Mouse (Mus musculus): Measurements from ENCODE around the gene Olfr655. TPM values are rescaled to one million over a fixed set of nuclear protein-coding genes. Genes with fewer than 3 reads are reported as not detected.

Olfr655 gene
- not detected for total RNA-seq (2021)

DNA sequence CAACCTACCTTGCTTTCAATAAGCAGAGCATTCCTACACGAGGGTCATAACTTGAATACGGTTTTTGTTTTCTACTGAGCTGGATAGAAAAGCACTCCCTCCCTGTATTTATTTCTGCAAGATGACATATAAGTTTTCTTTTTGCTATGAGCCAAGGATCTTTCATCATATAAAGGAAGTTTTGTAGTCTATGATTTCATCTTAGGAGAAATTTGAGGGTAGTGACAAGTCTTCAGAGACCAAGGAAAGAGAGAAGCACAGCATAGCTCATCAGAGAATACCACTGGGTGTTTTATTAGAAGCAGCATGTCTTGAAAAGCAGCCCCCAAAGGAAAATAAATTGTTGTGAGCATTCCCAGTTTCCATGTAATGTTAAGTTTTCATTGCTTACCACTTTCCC, at the start of gene Olfr655:
Gene Olfr655, minus strand, starts transcription at position 101 of the 400 bp plus-strand sequence.
- intact Hi-C loops (cut with DNase I), result no loop called here
- no peak for DNase-seq (ENCODE audit: low spot score)

DNA sequence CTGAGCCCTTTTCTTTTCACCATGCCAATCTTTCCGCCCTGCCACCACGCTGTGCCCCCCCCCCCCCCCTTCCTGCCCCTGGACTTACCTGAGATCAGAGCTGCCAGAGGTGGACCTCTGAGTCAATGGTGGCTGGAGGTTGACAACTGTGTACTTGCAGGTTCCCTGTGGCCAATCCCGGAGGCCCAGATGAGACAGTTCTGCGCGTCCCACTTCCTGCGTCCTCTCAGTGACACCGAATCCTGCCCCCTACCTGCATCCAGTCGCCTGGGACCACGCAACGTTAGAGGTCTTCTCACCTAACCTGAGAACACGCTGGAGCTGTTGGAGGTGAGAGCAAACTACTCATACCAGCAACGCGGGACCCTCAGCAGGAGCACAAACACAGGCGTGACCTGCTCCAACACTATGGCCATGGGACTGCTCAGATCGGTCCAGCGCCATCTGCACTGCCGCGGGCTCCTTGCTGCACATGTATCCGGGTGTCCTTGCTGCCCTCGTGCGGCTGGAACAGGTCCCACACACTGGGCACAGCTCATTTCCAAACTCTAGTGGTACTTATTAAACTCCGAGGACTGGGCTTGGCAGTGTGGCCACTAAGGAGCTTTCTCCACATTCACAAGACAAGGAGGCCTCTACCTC, 45.4 kb upstream of the Olfr655 start, which contains the start of gene Olfr658:
Gene Olfr658, minus strand, starts transcription at position 465 of the 642 bp plus-strand sequence.
- no peak for DNase-seq (ENCODE audit: low spot score)
- intact Hi-C loops (cut with DNase I), result no loop called here

DNA sequence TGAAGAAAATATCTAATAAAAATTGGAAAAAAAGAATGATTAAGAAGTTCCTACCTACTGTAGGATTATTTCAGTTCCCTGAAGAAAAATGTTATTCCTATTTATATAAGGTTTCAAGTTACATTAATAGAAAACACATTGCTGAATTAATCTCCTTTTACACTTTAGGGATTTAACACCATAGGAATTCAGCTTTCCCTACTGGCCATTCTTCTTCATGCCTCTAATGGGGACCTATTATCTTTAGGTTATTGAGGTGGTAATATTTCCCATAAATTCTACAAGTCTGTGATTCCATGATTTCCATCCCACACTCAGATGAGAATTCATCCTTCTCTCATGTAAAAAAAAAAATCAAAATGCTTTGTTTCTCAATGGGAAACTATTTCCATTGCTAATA, 22.9 kb upstream of the Olfr655 start, which contains the start of gene Olfr657:
Gene Olfr657, plus strand, starts transcription at position 301 of the 400 bp plus-strand sequence.
- DNase-seq (ENCODE audit: low spot score), result no peak
- intact Hi-C loops (cut with DNase I), result no loop called here

DNA sequence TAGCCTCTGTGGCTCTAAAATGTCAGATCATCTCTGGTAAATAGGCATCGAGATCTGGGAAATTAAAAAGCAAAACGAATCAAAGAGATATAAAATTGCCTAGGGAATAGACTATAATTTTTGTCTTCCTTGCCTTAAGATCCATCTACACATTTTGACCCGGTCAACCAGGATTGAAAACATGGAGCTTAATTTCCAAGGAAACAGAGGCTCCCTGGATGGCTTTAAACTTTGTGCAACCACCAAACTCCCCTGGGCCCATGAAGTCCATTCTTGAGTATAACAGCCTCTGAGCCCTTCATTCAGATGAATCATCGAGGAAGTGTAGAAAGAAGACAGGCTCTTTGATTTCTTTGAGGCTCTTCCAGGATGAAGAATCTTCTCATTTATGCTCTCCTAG, 12.1 kb upstream of the Olfr655 start, which contains the start of gene Olfr656:
Gene Olfr656, plus strand, starts transcription at position 301 of the 400 bp plus-strand sequence.
- no peak for DNase-seq (ENCODE audit: low spot score)
- intact Hi-C loops (cut with DNase I), result no loop called here

DNA sequence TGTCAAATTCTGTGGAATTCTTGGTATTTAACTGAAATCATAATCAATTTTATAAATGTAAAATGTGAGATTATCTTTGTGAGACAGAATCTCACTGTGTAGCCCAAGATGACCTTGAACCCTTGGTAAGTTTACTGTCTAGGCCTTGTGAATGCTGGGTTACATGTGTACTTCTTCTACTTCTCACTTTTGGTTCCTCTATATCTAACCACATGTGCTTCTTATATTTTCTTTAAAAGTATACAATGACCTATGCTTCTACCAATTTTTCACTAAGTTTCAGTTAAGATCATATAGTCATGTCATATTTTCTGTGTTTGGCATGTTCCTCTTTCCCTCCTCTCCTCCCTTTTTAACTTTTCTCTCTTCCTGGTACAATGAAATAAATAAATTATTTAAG, 3.1 kb upstream of the Olfr655 start:
- intact Hi-C loops (cut with DNase I), result no loop called here
- no peak for DNase-seq (ENCODE audit: low spot score)

DNA sequence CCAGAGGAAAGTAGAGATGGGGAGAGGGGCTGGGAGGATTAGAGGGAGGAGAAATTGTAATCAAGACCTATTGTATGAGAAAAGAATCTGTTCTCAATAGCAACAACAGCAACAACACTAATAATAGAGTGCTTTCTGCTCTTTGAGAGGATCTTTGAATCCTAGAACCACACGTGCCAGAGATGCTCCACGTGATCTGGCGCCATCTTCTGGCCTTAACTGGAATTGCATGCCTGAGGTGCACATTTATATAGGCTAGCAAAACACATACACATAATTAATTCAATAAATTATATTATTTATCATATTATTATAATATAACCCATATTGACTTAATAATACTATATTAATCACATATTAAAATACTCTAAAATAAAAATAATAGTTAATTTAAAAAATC, 1.6 kb upstream of the Olfr655 start:
- intact Hi-C loops (cut with DNase I), result no loop called here
- no peak for DNase-seq (ENCODE audit: low spot score)

DNA sequence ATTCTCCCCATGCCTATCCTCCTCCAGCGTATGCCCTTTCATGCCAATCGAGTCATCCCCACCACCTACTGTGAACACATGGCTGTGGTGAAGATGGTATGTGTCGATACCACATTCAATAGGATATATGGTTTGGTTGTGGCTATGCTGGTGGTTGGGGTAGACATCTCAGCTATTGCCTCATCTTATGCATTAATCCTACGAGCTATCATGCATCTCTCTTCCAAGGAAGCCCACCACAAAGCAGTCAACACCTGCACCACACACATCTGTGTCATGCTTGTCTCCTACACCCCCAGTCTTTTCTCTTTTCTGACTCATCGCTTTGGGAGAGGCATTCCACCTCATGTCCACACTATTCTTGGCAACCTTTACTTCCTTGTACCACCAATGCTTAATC, 13.3 kb downstream of the Olfr655 start:
- no peak for DNase-seq (ENCODE audit: low spot score)
- intact Hi-C loops (cut with DNase I), result no loop called here

DNA sequence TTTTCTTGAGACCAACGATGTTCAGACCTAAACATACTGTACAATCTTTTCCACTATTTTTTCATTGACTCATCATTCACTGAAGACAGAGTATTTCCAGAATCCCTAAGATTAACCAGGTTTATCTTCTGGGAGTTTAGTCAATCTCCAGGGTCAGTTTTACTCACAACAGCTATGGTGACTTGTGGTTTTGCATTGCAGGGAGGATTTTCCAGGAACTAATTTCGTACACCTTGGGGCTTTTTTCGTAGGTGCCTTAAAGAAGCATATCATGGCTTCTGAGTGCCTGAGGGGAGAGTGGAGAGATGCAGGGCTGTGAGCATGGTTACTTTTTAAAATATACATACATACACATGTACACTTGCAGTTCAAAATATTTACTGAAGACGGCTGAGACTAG, 14.9 kb downstream of the Olfr655 start, which contains the start of gene Olfr654:
Gene Olfr654, plus strand, starts transcription at position 301 of the 400 bp plus-strand sequence.
- intact Hi-C loops (cut with DNase I), result no loop called here

DNA sequence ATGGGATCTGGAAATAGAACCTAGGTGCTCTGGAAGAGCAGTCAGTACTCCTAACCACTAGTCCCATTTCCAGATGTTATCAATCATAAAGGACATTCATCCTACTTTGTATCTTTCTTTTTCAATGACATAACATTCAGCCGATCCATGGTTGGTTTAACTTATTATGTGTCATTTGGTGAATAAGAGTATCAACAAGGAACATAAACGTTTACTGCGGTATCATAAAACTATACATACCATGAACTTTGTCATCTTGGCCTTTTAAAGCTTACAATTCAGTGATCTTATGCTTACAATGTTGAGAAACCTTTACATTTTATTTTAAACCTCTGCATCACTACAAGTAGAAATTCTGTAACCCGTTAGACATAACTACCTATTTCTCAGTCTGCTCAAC, 20.1 kb downstream of the Olfr655 start:
- DNase-seq (ENCODE audit: low spot score), result no peak
- intact Hi-C loops (cut with DNase I), result no loop called here

More for the DNA sequence above, 14.9 kb downstream of the Olfr655 start, which contains the start of gene Olfr654:
- DNase-seq (ENCODE audit: low spot score), result no peak

DNA sequence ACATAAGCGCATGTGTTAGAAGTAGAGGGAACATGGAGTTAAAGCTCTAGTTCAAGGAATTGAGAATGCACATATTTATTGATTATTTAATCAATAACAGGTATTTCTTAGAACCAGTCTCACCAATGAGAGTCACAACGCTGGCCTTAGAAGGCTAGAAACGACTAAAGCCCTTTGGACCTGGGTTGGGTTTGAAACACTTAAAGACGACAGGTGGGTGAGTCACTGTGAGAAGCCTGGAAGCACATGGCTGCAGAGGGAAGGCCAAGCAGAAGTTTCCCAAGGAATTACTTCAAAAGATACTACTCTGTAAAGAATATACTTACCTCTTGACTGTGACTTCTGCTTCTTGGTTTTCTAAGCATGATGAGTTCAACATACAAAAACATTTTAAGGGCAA, 20.7 kb downstream of the Olfr655 start:
- DNase-seq (ENCODE audit: low spot score), result no peak
- intact Hi-C loops (cut with DNase I), result no loop called here

DNA sequence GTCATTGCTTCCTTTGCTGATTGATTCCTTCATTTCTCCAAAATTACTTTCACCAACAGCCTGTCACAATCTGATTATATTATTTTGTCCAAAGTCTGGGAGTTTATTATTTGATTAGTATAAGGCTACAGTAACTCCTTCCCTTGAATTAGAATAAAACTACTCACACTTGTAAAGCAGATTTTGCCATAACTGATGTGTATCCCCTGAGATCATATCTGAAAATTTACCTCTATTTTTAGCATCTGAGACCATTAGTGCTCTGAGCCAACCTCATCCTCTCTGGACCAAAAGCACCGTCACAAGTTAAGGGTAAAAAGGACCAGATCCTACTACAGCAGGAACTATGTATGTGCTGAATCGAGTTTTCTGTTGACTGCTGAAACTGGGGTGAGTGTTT, 24.6 kb downstream of the Olfr655 start, which contains the start of gene Olfr653:
Gene Olfr653, plus strand, starts transcription at position 301 of the 400 bp plus-strand sequence.
- intact Hi-C loops (cut with DNase I), result no loop called here
- no peak for DNase-seq (ENCODE audit: low spot score)

DNA sequence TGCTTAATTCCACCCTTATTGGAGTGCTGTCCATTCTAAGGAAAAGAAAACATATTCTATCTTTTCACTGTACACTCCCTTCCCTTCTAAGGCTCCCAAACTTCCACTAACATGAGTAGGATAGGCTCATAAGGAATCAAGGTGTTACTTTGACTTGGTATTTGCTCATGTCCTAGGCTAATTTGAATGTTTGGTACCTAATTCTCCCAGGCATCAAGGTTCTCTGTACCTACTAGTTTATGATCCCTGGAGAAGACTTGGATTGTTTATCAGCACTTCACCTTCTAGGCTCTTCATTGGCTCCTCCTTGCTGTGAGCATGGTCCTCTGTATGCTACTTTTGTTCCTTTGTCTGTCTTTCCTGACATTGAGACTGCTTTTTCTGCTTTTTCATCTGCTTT, 41.0 kb downstream of the Olfr655 start, which contains the start of gene Olfr652:
Gene Olfr652, plus strand, starts transcription at position 301 of the 400 bp plus-strand sequence.
- intact Hi-C loops (cut with DNase I), result no loop called here
- no peak for DNase-seq (ENCODE audit: low spot score)

DNA sequence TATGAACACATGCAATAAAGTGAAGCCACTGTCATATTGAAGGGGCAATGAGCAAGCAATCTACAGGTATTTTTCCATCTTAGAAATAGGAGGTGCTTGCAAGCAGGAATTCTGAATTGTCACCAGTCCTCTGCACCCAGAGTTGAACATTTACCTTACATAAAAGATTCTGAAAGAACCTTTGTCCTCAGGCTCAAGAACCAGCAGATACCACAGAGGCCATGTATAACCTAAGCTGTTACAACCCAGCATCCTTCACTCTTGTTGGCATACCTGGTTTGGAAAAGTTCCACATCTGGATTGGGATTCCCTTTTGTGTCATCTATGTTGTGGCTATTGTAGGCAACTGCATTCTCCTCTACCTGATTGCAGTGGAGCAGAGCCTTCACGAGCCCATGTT, 48.9 kb downstream of the Olfr655 start:
- DNase-seq (ENCODE audit: low spot score), result no peak
- intact Hi-C loops (cut with DNase I), result no loop called here

DNA sequence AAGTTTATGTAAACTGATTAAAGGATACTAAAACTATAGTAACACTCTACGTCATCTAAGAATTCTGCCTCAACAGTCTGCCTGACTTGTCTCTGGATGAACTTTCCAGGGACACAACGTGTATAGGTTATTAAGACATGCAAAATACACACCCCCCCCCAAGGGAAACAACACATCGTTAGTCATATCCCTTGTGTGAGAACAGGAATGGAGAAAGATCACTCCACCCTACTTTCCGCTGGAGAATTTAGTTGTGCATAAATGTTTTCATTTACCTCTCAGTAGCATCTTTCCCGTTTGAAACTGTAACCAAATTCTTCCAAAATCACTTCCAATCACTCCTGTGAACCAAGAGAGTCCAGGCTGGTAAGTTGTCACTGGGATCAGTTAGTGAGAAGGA, 51.7 kb downstream of the Olfr655 start, which contains the start of gene Olfr651:
Gene Olfr651, plus strand, starts transcription at position 301 of the 400 bp plus-strand sequence.
- intact Hi-C loops (cut with DNase I), result no loop called here
- DNase-seq (ENCODE audit: low spot score), result no peak

Other genes with a start within 250 kb of the Olfr655 start
- gene Trim12c, start 248.4 kb downstream of the Olfr655 start, total RNA-seq (2021), result 1 to 10 TPM; 5.0 to 5.2 TPM
- gene Trim30b, start 231.9 kb downstream of the Olfr655 start, total RNA-seq (2021), result not detected
- gene Trim30c, start 200.9 kb downstream of the Olfr655 start, total RNA-seq (2021), result not detected
- gene Trim30a, start 136.6 kb downstream of the Olfr655 start, total RNA-seq (2021), result 1 to 10 TPM; 3.5 to 4.0 TPM
- under 1 TPM; 0.36 to 0.57 TPM for gene Trim30d, start 93.9 kb downstream of the Olfr655 start, total RNA-seq (2021)
- not detected for gene Olfr651, start 51.6 kb downstream of the Olfr655 start, total RNA-seq (2021)
- not detected for gene Olfr652, start 40.9 kb downstream of the Olfr655 start, total RNA-seq (2021)
- not detected for gene Olfr653, start 24.5 kb downstream of the Olfr655 start, total RNA-seq (2021)
- gene Olfr654, start 14.8 kb downstream of the Olfr655 start, total RNA-seq (2021), result not detected
- not detected for gene Olfr656, start 12.2 kb upstream of the Olfr655 start, total RNA-seq (2021)
- not detected for gene Olfr657, start 23.0 kb upstream of the Olfr655 start, total RNA-seq (2021)
- not detected for gene Olfr658, start 45.5 kb upstream of the Olfr655 start, total RNA-seq (2021)
- gene Olfr659, start 65.0 kb upstream of the Olfr655 start, total RNA-seq (2021), result not detected
- gene Olfr661, start 84.7 kb upstream of the Olfr655 start, total RNA-seq (2021), result not detected
- gene Usp17le, start 175.7 kb upstream of the Olfr655 start, total RNA-seq (2021), result not detected
- gene Usp17lb, start 240.8 kb upstream of the Olfr655 start, total RNA-seq (2021), result not detected